Mouse (Mus musculus): Measurements from ENCODE around the gene Hal. TPM values are rescaled to one million over a fixed set of nuclear protein-coding genes. Genes with fewer than 3 reads are reported as not detected.

Gene Hal
- polyA plus RNA-seq, 1 experiment from 2014 or later: not detected

- H3K9ac ChIP-seq (replicated peaks; ENCODE audit: low read length): no peak overlapping the region
- no peak overlapping the region for H3K4me3 ChIP-seq (ENCODE audit: low read depth, low read length)
- H3K4me2 ChIP-seq (ENCODE audit: low read depth, low read length): no peak overlapping the region
- H3K4me1 ChIP-seq (ENCODE audit: control insufficient read depth, insufficient read depth, low read length): no peaks in the 10 kb centered on the region
- no peak for ATAC-seq (replicated peaks; ENCODE audit: insufficient number of reproducible peaks, low FRiP score, low TSS enrichment, low read depth)
- H3K27ac ChIP-seq (replicated peaks; ENCODE audit: low read depth, low read length): no peak overlapping the region
- H3K27me3 ChIP-seq (ENCODE audit: control insufficient read depth, insufficient read depth, low read length): no peaks in the 10 kb centered on the region
- no peaks in the 10 kb centered on the region for H3K9me3 ChIP-seq (replicated peaks; ENCODE audit: control insufficient read depth, low read length)
- 87% methylated on average over 4 of the region's 4 CpGs for WGBS
- DNase-seq (ENCODE audit: low spot score): no peak
- H3K36me3 ChIP-seq (replicated peaks; ENCODE audit: control insufficient read depth, insufficient read depth, low read depth, low read length): no peaks in the 10 kb centered on the region
Measured at GRCm38 (mm10) chr10:93518186-93518585, 29.6 kb downstream of the Hal start.

GRCm38 (mm10) chr10:93518620-93519019, 30.1 kb downstream of the Hal start:
- no peaks in the 10 kb centered on the region for H3K27me3 ChIP-seq (ENCODE audit: control insufficient read depth, insufficient read depth, low read length)
- 85% methylated on average over 2 of the region's 2 CpGs for WGBS
- no peak for DNase-seq (ENCODE audit: low spot score)

GRCm38 (mm10) chr10:93519159-93519558, 30.6 kb downstream of the Hal start:
- Histone ChIP-seq H3K9me3 (replicated peaks; ENCODE audit: control insufficient read depth, low read length) (no peaks in the 10 kb centered on the region), H3K4me2 (ENCODE audit: low read depth, low read length) (no peak overlapping the region), H3K4me1 (ENCODE audit: control insufficient read depth, insufficient read depth, low read length) (no peaks in the 10 kb centered on the region), H3K27ac (replicated peaks; ENCODE audit: low read depth, low read length) (no peak overlapping the region), H3K27me3 (ENCODE audit: control insufficient read depth, insufficient read depth, low read length) (no peaks in the 10 kb centered on the region), H3K9ac (replicated peaks; ENCODE audit: low read length) (no peak overlapping the region), H3K4me3 (ENCODE audit: low read depth, low read length) (no peak overlapping the region), H3K36me3 (replicated peaks; ENCODE audit: control insufficient read depth, insufficient read depth, low read depth, low read length) (no peaks in the 10 kb centered on the region)
- DNase-seq (ENCODE audit: low spot score) (no peak), ATAC-seq (replicated peaks; ENCODE audit: insufficient number of reproducible peaks, low FRiP score, low TSS enrichment, low read depth) (no peak)
- WGBS: 91% methylated on average over 8 of the region's 8 CpGs

More at GRCm38 (mm10) chr10:93518620-93519019, 30.1 kb downstream of the Hal start:
- no peaks in the 10 kb centered on the region for H3K36me3 ChIP-seq (replicated peaks; ENCODE audit: control insufficient read depth, insufficient read depth, low read depth, low read length)
- H3K4me3 ChIP-seq (ENCODE audit: low read depth, low read length): no peak overlapping the region
- no peak overlapping the region for H3K9ac ChIP-seq (replicated peaks; ENCODE audit: low read length)
- no peak overlapping the region for H3K27ac ChIP-seq (replicated peaks; ENCODE audit: low read depth, low read length)
- no peaks in the 10 kb centered on the region for H3K9me3 ChIP-seq (replicated peaks; ENCODE audit: control insufficient read depth, low read length)
- no peaks in the 10 kb centered on the region for H3K4me1 ChIP-seq (ENCODE audit: control insufficient read depth, insufficient read depth, low read length)
- no peak for ATAC-seq (replicated peaks; ENCODE audit: insufficient number of reproducible peaks, low FRiP score, low TSS enrichment, low read depth)
- no peak overlapping the region for H3K4me2 ChIP-seq (ENCODE audit: low read depth, low read length)

GRCm38 (mm10) chr10:93519756-93520155, 31.2 kb downstream of the Hal start:
- Histone ChIP-seq H3K4me2 (ENCODE audit: low read depth, low read length) (no peak overlapping the region), H3K27me3 (ENCODE audit: control insufficient read depth, insufficient read depth, low read length) (no peaks in the 10 kb centered on the region), H3K36me3 (replicated peaks; ENCODE audit: control insufficient read depth, insufficient read depth, low read depth, low read length) (no peaks in the 10 kb centered on the region), H3K4me3 (ENCODE audit: low read depth, low read length) (no peak overlapping the region), H3K9me3 (replicated peaks; ENCODE audit: control insufficient read depth, low read length) (no peaks in the 10 kb centered on the region), H3K4me1 (ENCODE audit: control insufficient read depth, insufficient read depth, low read length) (no peaks in the 10 kb centered on the region), H3K9ac (replicated peaks; ENCODE audit: low read length) (no peak overlapping the region), H3K27ac (replicated peaks; ENCODE audit: low read depth, low read length) (no peak overlapping the region)
- WGBS: 86% methylated on average over 5 of the region's 5 CpGs
- DNase-seq (ENCODE audit: low spot score) (no peak), ATAC-seq (replicated peaks; ENCODE audit: insufficient number of reproducible peaks, low FRiP score, low TSS enrichment, low read depth) (no peak)

- no peak overlapping the region for H3K4me2 ChIP-seq (ENCODE audit: low read depth, low read length)
- no peaks in the 10 kb centered on the region for H3K36me3 ChIP-seq (replicated peaks; ENCODE audit: control insufficient read depth, insufficient read depth, low read depth, low read length)
- H3K4me1 ChIP-seq (ENCODE audit: control insufficient read depth, insufficient read depth, low read length): no peaks in the 10 kb centered on the region
- DNase-seq (ENCODE audit: low spot score): no peak
- H3K9ac ChIP-seq (replicated peaks; ENCODE audit: low read length): no peak overlapping the region
- no peak for ATAC-seq (replicated peaks; ENCODE audit: insufficient number of reproducible peaks, low FRiP score, low TSS enrichment, low read depth)
- no peak overlapping the region for H3K27ac ChIP-seq (replicated peaks; ENCODE audit: low read depth, low read length)
- 74% methylated on average over 4 of the region's 4 CpGs for WGBS
- no peaks in the 10 kb centered on the region for H3K9me3 ChIP-seq (replicated peaks; ENCODE audit: control insufficient read depth, low read length)
- H3K4me3 ChIP-seq (ENCODE audit: low read depth, low read length): no peak overlapping the region
- no peaks in the 10 kb centered on the region for H3K27me3 ChIP-seq (ENCODE audit: control insufficient read depth, insufficient read depth, low read length)
Measured at GRCm38 (mm10) chr10:93520994-93521393, 32.4 kb downstream of the Hal start.

GRCm38 (mm10) chr10:93525329-93525728, 36.8 kb downstream of the Hal start:
- DNase-seq (ENCODE audit: low spot score): no peak
- Histone ChIP-seq H3K4me2 (ENCODE audit: low read depth, low read length) (no peak overlapping the region), H3K4me3 (ENCODE audit: low read depth, low read length) (no peak overlapping the region), H3K36me3 (replicated peaks; ENCODE audit: control insufficient read depth, insufficient read depth, low read depth, low read length) (no peaks in the 10 kb centered on the region), H3K4me1 (ENCODE audit: control insufficient read depth, insufficient read depth, low read length) (no peaks in the 10 kb centered on the region), H3K9me3 (replicated peaks; ENCODE audit: control insufficient read depth, low read length) (no peaks in the 10 kb centered on the region), H3K27me3 (ENCODE audit: control insufficient read depth, insufficient read depth, low read length) (no peaks in the 10 kb centered on the region), H3K9ac (replicated peaks; ENCODE audit: low read length) (no peak overlapping the region), H3K27ac (replicated peaks; ENCODE audit: low read depth, low read length) (no peak overlapping the region)
- no peak for ATAC-seq (replicated peaks; ENCODE audit: insufficient number of reproducible peaks, low FRiP score, low TSS enrichment, low read depth)
- WGBS: 81% methylated on average over 1 of the region's 1 CpGs

- Histone ChIP-seq H3K4me2 (ENCODE audit: low read depth, low read length) (no peak overlapping the region), H3K4me1 (ENCODE audit: control insufficient read depth, insufficient read depth, low read length) (no peaks in the 10 kb centered on the region), H3K9ac (replicated peaks; ENCODE audit: low read length) (no peak overlapping the region), H3K4me3 (ENCODE audit: low read depth, low read length) (no peak overlapping the region), H3K27me3 (ENCODE audit: control insufficient read depth, insufficient read depth, low read length) (no peaks in the 10 kb centered on the region; the same call in 1 of the 2 replicates), H3K36me3 (replicated peaks; ENCODE audit: control insufficient read depth, insufficient read depth, low read depth, low read length) (no peaks in the 10 kb centered on the region), H3K27ac (replicated peaks; ENCODE audit: low read depth, low read length) (no peak overlapping the region), H3K9me3 (replicated peaks; ENCODE audit: control insufficient read depth, low read length) (no peaks in the 10 kb centered on the region)
- DNase-seq (ENCODE audit: low spot score) (no peak), ATAC-seq (replicated peaks; ENCODE audit: insufficient number of reproducible peaks, low FRiP score, low TSS enrichment, low read depth) (no peak)
- 96% methylated on average over 2 of the region's 2 CpGs for WGBS
Measured at GRCm38 (mm10) chr10:93538287-93538686, 49.7 kb downstream of the Hal start.

GRCm38 (mm10) chr10:93538818-93539217, 50.2 kb downstream of the Hal start:
- H3K9me3 ChIP-seq (replicated peaks; ENCODE audit: control insufficient read depth, low read length): no peaks in the 10 kb centered on the region
- ATAC-seq (replicated peaks; ENCODE audit: insufficient number of reproducible peaks, low FRiP score, low TSS enrichment, low read depth): no peak
- no peaks in the 10 kb centered on the region; the same call in 1 of the 2 replicates for H3K27me3 ChIP-seq (ENCODE audit: control insufficient read depth, insufficient read depth, low read length)

More at GRCm38 (mm10) chr10:93538818-93539217, 50.2 kb downstream of the Hal start:
- Histone ChIP-seq H3K27ac (replicated peaks; ENCODE audit: low read depth, low read length) (no peak overlapping the region), H3K9ac (replicated peaks; ENCODE audit: low read length) (no peak overlapping the region), H3K4me1 (ENCODE audit: control insufficient read depth, insufficient read depth, low read length) (no peaks in the 10 kb centered on the region), H3K36me3 (replicated peaks; ENCODE audit: control insufficient read depth, insufficient read depth, low read depth, low read length) (no peaks in the 10 kb centered on the region), H3K4me2 (ENCODE audit: low read depth, low read length) (no peak overlapping the region), H3K4me3 (ENCODE audit: low read depth, low read length) (no peak overlapping the region)
- no peak for DNase-seq (ENCODE audit: low spot score)
- 64% methylated on average over 6 of the region's 6 CpGs for WGBS
